Mouse (Mus musculus): ENCODE results near the gene Zfp646. TPM values are rescaled to one million over a fixed set of nuclear protein-coding genes. Genes with fewer than 3 reads are reported as not detected.

The Zfp646 gene
- polyA plus RNA-seq, 1 experiment: 61.3 TPM

DNA sequence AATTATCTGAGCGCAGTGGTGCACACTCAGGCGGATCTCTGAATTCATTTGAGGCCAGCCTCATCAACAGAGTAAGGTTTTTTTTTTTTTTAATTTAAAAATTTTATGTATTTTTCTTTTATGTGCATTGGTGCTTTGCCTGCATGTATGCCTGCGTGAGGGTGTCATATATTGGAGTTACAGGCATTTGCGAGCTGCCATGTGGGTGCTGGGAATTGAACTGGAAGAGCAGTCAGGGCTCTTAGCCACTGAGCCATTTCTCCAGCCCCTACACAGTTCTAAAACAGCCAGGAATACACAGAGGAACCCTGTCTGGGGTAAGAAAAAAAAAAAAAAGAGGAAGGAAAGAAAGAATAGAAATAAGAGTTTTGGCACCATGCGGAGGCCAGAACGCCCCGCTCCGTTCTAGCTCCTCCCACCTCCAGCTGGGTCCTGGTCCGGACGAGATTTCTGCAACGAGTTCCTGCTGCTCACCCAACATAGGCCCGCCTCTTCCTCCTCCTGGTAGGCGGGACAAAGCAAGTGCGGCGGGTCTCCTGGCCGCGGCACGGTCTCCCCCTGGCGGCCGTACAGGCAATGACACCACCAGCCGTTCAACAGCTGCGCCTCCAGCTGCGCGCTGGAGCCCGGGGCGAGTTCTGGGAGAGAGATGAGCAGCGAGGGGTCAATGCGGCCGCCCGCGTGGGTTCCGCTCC lies 59.2 kb downstream of the Zfp646 start:
- H3K27ac ChIP-seq (ENCODE audit: control insufficient read depth, insufficient read depth, low read length): no peak overlapping the region
- H3K4me3 ChIP-seq (ENCODE audit: control insufficient read depth, insufficient read depth, low read length): peak overlapping the region; percentile 65
- WGBS: 7% methylated on average over 30 of the region's 32 CpGs
- peak; percentile 97 for DNase-seq
- H3K36me3 ChIP-seq (ENCODE audit: control insufficient read depth, insufficient read depth, low read length): no peaks in the 10 kb centered on the region
- TF ChIP-seq POLR2A (IDR thresholded peaks at IDR 0.05; ENCODE audit: control insufficient read depth, extremely low read depth, insufficient read depth, low read length, poor library complexity) (peak; percentile 49; the same call in 1 of the 2 replicates), CTCF (IDR thresholded peaks at IDR 0.05; ENCODE audit: borderline replicate concordance, control insufficient read depth, extremely low read depth, insufficient read depth, low read length, poor library complexity) (peak; percentile 96)
- H3K27me3 ChIP-seq (ENCODE audit: control insufficient read depth, insufficient read depth, low read length): no peaks in the 10 kb centered on the region
- peaks cover 14% of the 10 kb centered on the region for H3K4me1 ChIP-seq (replicated peaks; ENCODE audit: control insufficient read depth, insufficient read depth, low read length)

Other genes starting within 250 kb of the Zfp646 start
- gene Bcl7c, start 167.3 kb upstream of the Zfp646 start, polyA plus RNA-seq (2012; rRNA removed): 61.2 and 76.1 TPM in 2 replicates
- 15.8 and 16.3 TPM in 2 replicates for gene Ctf1, start 163.5 kb upstream of the Zfp646 start, polyA plus RNA-seq (2012; rRNA removed)
- not detected in 2 replicates for gene Ctf2, start 144.1 kb upstream of the Zfp646 start, polyA plus RNA-seq (2012; rRNA removed)
- 38.9 and 43.7 TPM in 2 replicates for gene Fbxl19, start 131.7 kb upstream of the Zfp646 start, polyA plus RNA-seq (2012; rRNA removed)
- gene Orai3, start 106.4 kb upstream of the Zfp646 start, polyA plus RNA-seq (2012; rRNA removed): 23.8 and 27.0 TPM in 2 replicates
- 29.9 and 36.7 TPM in 2 replicates for gene Setd1a, start 99.6 kb upstream of the Zfp646 start, polyA plus RNA-seq (2012; rRNA removed)
- gene Gm49388, start 90.6 kb upstream of the Zfp646 start, polyA plus RNA-seq (2012; rRNA removed): not detected in 2 replicates
- 25.9 and 30.1 TPM in 2 replicates for gene Hsd3b7, start 75.6 kb upstream of the Zfp646 start, polyA plus RNA-seq (2012; rRNA removed)
- 76.1 and 93.3 TPM in 2 replicates for gene Stx4a, start 51.9 kb upstream of the Zfp646 start, polyA plus RNA-seq (2012; rRNA removed)
- gene Stx1b, start 51.7 kb upstream of the Zfp646 start, polyA plus RNA-seq (2012; rRNA removed): 3.4 and 4.2 TPM in 2 replicates
- gene Zfp668, start 607 bp downstream of the Zfp646 start, polyA plus RNA-seq (2012; rRNA removed): 23.9 and 34.9 TPM in 2 replicates
- 2.0 and 2.5 TPM in 2 replicates for gene Prss53, start 14.7 kb downstream of the Zfp646 start, polyA plus RNA-seq (2012; rRNA removed)
- gene Gm21974, start 19.2 kb downstream of the Zfp646 start, polyA plus RNA-seq (2012; rRNA removed): not detected in 2 replicates
- 56.9 and 75.1 TPM in 2 replicates for gene Vkorc1, start 19.4 kb downstream of the Zfp646 start, polyA plus RNA-seq (2012; rRNA removed)
- 94.9 and 103 TPM in 2 replicates for gene Bckdk, start 27.9 kb downstream of the Zfp646 start, polyA plus RNA-seq (2012; rRNA removed)
- 25.5 and 29.4 TPM in 2 replicates for gene Kat8, start 36.3 kb downstream of the Zfp646 start, polyA plus RNA-seq (2012; rRNA removed)
- gene Prss8, start 53.9 kb downstream of the Zfp646 start, polyA plus RNA-seq (2012; rRNA removed): 5.4 and 6.9 TPM in 2 replicates
- gene Prss36, start 70.5 kb downstream of the Zfp646 start, polyA plus RNA-seq (2012; rRNA removed): 10.3 and 15.8 TPM in 2 replicates
- gene Fus, start 91.2 kb downstream of the Zfp646 start, polyA plus RNA-seq (2012; rRNA removed): 478 and 527 TPM in 2 replicates
- gene Pycard, start 117.6 kb downstream of the Zfp646 start, polyA plus RNA-seq (2012; rRNA removed): 420 and 521 TPM in 2 replicates
- gene Trim72, start 127.7 kb downstream of the Zfp646 start, polyA plus RNA-seq (2012; rRNA removed): 1.4 and 13.4 TPM in 2 replicates
- 7.9 and 9.6 TPM in 2 replicates for gene Itgam, start 186.4 kb downstream of the Zfp646 start, polyA plus RNA-seq (2012; rRNA removed)
- gene Gm49368, start 186.5 kb downstream of the Zfp646 start, polyA plus RNA-seq (2012; rRNA removed): 0.03 TPM in 1 of 2 replicates, not detected in the other